Mouse (Mus musculus): ENCODE measurements around the gene Atg4c.

DNA sequence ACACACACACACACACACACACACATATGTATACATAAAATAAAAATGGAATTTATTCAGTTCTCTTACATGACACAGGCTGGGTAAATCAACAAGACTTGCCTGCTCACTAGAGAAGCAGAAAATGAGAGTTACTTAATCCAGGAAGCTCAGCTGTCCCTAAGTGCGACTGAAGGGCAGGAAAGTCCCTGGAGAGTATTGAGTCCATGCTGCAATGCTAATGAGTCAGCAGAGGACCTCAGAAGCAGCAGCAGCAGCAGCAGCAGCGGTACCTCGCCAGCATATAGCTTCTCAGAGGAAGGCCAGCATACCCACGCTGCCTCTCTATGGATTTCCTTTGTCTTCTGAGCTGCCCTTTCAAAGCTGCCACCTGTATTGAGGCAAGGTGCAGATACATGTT, 30.2 kb upstream of the Atg4c start:
- TF ChIP-seq CTCF (IDR thresholded peaks at IDR 0.05 in 2 of 3, conservative IDR thresholded peaks at IDR 0.05 in 1 of 3; ENCODE audit: control insufficient read depth in 1 of 3, insufficient read depth in 1 of 3, low read depth in 2 of 3, low read length in 3 of 3, poor library complexity in 1 of 3, severe bottlenecking in 1 of 3), result no peak
- TF ChIP-seq GABPA (IDR thresholded peaks at IDR 0.05; ENCODE audit: low read depth, low read length), result no peak
- TF ChIP-seq ZKSCAN1 (IDR thresholded peaks at IDR 0.05; ENCODE audit: low read depth, low read length), result no peak
- no peak for TF ChIP-seq UBTF (IDR thresholded peaks at IDR 0.05; ENCODE audit: borderline replicate concordance, insufficient read depth, low read depth, low read length)
- no peak for TF ChIP-seq POLR2AphosphoS2 (IDR thresholded peaks at IDR 0.05; ENCODE audit: low read length)
- TF ChIP-seq CHD1 (IDR thresholded peaks at IDR 0.05; ENCODE audit: low read depth, low read length), result no peak
- no peak for TF ChIP-seq TBP (IDR thresholded peaks at IDR 0.05; ENCODE audit: low read depth, low read length)
